Mouse (Mus musculus): ENCODE results near the gene Phf20. TPM values are rescaled to one million over a fixed set of nuclear protein-coding genes. Genes with fewer than 3 reads are reported as not detected.
"Not testable (repeated sequence)": the region's sequence is repeated elsewhere in the genome, so short reads cannot be mapped to it uniquely, and the experiment has no call there.

Phf20 gene
- total RNA-seq, 2 experiments from 2014 or later, result 94.5 to 101 TPM

- no peak for DNase-seq
These were observed 3.7 kb downstream of the Phf20 start for GRCm38 (mm10) chr2:156199944-156200343.

- no peak for DNase-seq
These were observed 5.2 kb downstream of the Phf20 start for GRCm38 (mm10) chr2:156201486-156201885.

GRCm38 (mm10) chr2:156202848-156203437 lies 6.7 kb downstream of the Phf20 start:
- DNase-seq, result peak in 1 of 2 experiments; percentile 41

GRCm38 (mm10) chr2:156203917-156204316 lies 7.7 kb downstream of the Phf20 start:
- DNase-seq, result no peak

GRCm38 (mm10) chr2:156217786-156218185 lies 21.5 kb downstream of the Phf20 start:
- no peak for DNase-seq

GRCm38 (mm10) chr2:156222100-156222499 lies 25.8 kb downstream of the Phf20 start:
- no peak for DNase-seq

- DNase-seq, result no peak
These were observed 27.8 kb downstream of the Phf20 start for GRCm38 (mm10) chr2:156224043-156224442.

GRCm38 (mm10) chr2:156227689-156228088 lies 31.4 kb downstream of the Phf20 start:
- no peak for DNase-seq

GRCm38 (mm10) chr2:156229171-156229570 lies 32.9 kb downstream of the Phf20 start:
- no peak for DNase-seq

- DNase-seq, result no peak
These were observed 35.1 kb downstream of the Phf20 start for GRCm38 (mm10) chr2:156231340-156231739.

GRCm38 (mm10) chr2:156233275-156233948 lies 37.1 kb downstream of the Phf20 start:
- peak; percentile 77 to 83 for DNase-seq

- not testable (repeated sequence) for DNase-seq
These were observed 37.8 kb downstream of the Phf20 start for GRCm38 (mm10) chr2:156234016-156234415.

- DNase-seq, result peak in 1 of 2 experiments; percentile 54
These were observed 39.6 kb downstream of the Phf20 start for GRCm38 (mm10) chr2:156235847-156236246.

GRCm38 (mm10) chr2:156241662-156242061 lies 45.4 kb downstream of the Phf20 start:
- DNase-seq, result no peak

- no peak for DNase-seq
These were observed 46.7 kb downstream of the Phf20 start for GRCm38 (mm10) chr2:156243011-156243410.

- DNase-seq, result no peak
These were observed 51.3 kb downstream of the Phf20 start for GRCm38 (mm10) chr2:156247599-156247998.

GRCm38 (mm10) chr2:156250761-156251160 lies 54.5 kb downstream of the Phf20 start:
- DNase-seq, result no peak

- no peak for DNase-seq
These were observed 55.0 kb downstream of the Phf20 start for GRCm38 (mm10) chr2:156251291-156251690.

GRCm38 (mm10) chr2:156257051-156257450 lies 60.8 kb downstream of the Phf20 start:
- peak; percentile 57 to 60 for DNase-seq

- no peak for DNase-seq
These were observed 61.9 kb downstream of the Phf20 start for GRCm38 (mm10) chr2:156257922-156258761.

GRCm38 (mm10) chr2:156260968-156261367 lies 64.7 kb downstream of the Phf20 start:
- no peak for DNase-seq

- no peak for DNase-seq
These were observed 67.1 kb downstream of the Phf20 start for GRCm38 (mm10) chr2:156263204-156263893.

GRCm38 (mm10) chr2:156267636-156268035 lies 71.4 kb downstream of the Phf20 start:
- no peak for DNase-seq
